ENCODE assay signal across 9 mouse cellular contexts in genomic region chr15:83375136-83375535, GRCm38 (mm10). TPM values are rescaled to one million over a fixed set of nuclear protein-coding genes. Genes with fewer than 3 reads are reported as not detected.
DNase-seq lines count a peak whose midpoint lies in the region; ATAC-seq and TF ChIP-seq lines count a peak whose summit lies in the region.
"Had no signal": no experiment of that assay in that cellular context is flagged by ENCODE, and none has a peak within 500 bp of the region (broad histone marks: within the 10 kb centered on the region; RNA-seq: fewer than 3 reads in every experiment).

No protein-coding gene starts in this region.

- no peaks in the 10 kb centered on the region for H3K27me3 ChIP-seq in neural tube, embryonic 15.5 days (replicated peaks)
- H3K27me3 ChIP-seq in hindbrain, postnatal 0 days (ENCODE audit: insufficient read depth, low read length), result no peaks in the 10 kb centered on the region
- no peaks in the 10 kb centered on the region for H3K27me3 ChIP-seq in splenic B cell, adult 2 months (ENCODE audit: control insufficient read depth, insufficient read depth, low read length, poor library complexity, severe bottlenecking)
- H3K27me3 ChIP-seq: embryonic facial prominence, embryonic 13.5 days had no signal

- H3K9me3 ChIP-seq in neural tube, embryonic 15.5 days (replicated peaks), result no peaks in the 10 kb centered on the region
- no peaks in the 10 kb centered on the region for H3K9me3 ChIP-seq in hindbrain, postnatal 0 days (ENCODE audit: low read length)
- H3K9me3 ChIP-seq: embryonic facial prominence, embryonic 13.5 days had no signal

- H3K36me3 ChIP-seq in neural tube, embryonic 15.5 days, result no peaks in the 10 kb centered on the region
- H3K36me3 ChIP-seq in hindbrain, postnatal 0 days (ENCODE audit: insufficient read depth, low read length), result no peaks in the 10 kb centered on the region
- no peaks in the 10 kb centered on the region; the same call in 1 of the 2 replicates for H3K36me3 ChIP-seq in splenic B cell, adult 2 months (ENCODE audit: control insufficient read depth, insufficient read depth, low read length, poor library complexity, severe bottlenecking)

- H3K27ac ChIP-seq in neural tube, embryonic 15.5 days (replicated peaks), result no peak overlapping the region
- no peak overlapping the region for H3K27ac ChIP-seq in hindbrain, postnatal 0 days
- H3K27ac ChIP-seq: embryonic facial prominence, embryonic 13.5 days had no signal

- no peaks in the 10 kb centered on the region for H3K4me1 ChIP-seq in neural tube, embryonic 15.5 days
- no peaks in the 10 kb centered on the region for H3K4me1 ChIP-seq in hindbrain, postnatal 0 days (ENCODE audit: insufficient read depth, low read length)
- H3K4me1 ChIP-seq: embryonic facial prominence, embryonic 13.5 days had no signal

- DNase-seq in neural tube, embryonic 10.5 days (ENCODE audit: extremely low spot score, low spot score), result peak; percentile 31
- peak; percentile 87 for DNase-seq in c-Kit-positive CD71-positive TER-119-negative erythroid progenitor cells, embryonic 14.5 days (ENCODE audit: low read depth)
- DNase-seq in forelimb bud, embryonic 11.5 days (ENCODE audit: low read depth, low spot score), result peak; percentile 48
- DNase-seq in hindbrain, postnatal 0 days (ENCODE audit: low spot score), result peak; percentile 57
- peak; percentile 66 to 70 for DNase-seq in left cerebral cortex, adult 18-20 months (ENCODE audit: low spot score in 2 of 2)
- peak; percentile 75 to 84 for DNase-seq in lung, postnatal 4 days
- DNase-seq in splenic B cell, adult 2 months (ENCODE audit: low read depth, low spot score), result peak; percentile 45

- TF ChIP-seq CTCF in hindbrain, postnatal 0 days (IDR thresholded peaks at IDR 0.05; ENCODE audit: low read depth), result peak; percentile 71

- no peak overlapping the region for H3K4me2 ChIP-seq in neural tube, embryonic 15.5 days
- no peak overlapping the region for H3K4me2 ChIP-seq in hindbrain, postnatal 0 days (ENCODE audit: low read depth, low read length)
- H3K4me2 ChIP-seq: embryonic facial prominence, embryonic 13.5 days had no signal

- H3K4me3 ChIP-seq in neural tube, embryonic 15.5 days (replicated peaks), result no peak overlapping the region
- H3K4me3 ChIP-seq in hindbrain, postnatal 0 days (ENCODE audit: low read length), result no peak overlapping the region
- H3K4me3 ChIP-seq: embryonic facial prominence, embryonic 13.5 days had no signal

- ATAC-seq in neural tube, embryonic 15.5 days (ENCODE audit: low FRiP score), result no peak
- ATAC-seq in hindbrain, postnatal 0 days, result no peak

- H3K9ac ChIP-seq in neural tube, embryonic 15.5 days (replicated peaks), result no peak overlapping the region
- no peak overlapping the region for H3K9ac ChIP-seq in hindbrain, postnatal 0 days (replicated peaks; ENCODE audit: low read length)
- H3K9ac ChIP-seq: embryonic facial prominence, embryonic 13.5 days had no signal

- WGBS in neural tube, embryonic 15.5 days, result 68% methylated on average over 4 of the region's 4 CpGs
- 70% methylated on average over 4 of the region's 4 CpGs for WGBS in hindbrain, postnatal 0 days

RNA-seq across cellular contexts. Expression of gene Arfgap3, which starts 25.1 kb away (rescaled TPM):
- 37.0 and 39.6 TPM in 2 replicates for polyA plus RNA-seq in neural tube, embryonic 15.5 days (2015; fragmentation: Nextera tagmentation; extraction: Ambion mirVana)
- total RNA-seq in hindbrain, postnatal 0 days (2014; rRNA removed), result 49.6 and 59.3 TPM in 2 replicates
- polyA plus RNA-seq in hindbrain, postnatal 0 days (2015; fragmentation: Nextera tagmentation; extraction: Ambion mirVana), result 31.0 and 33.4 TPM in 2 replicates
- total RNA-seq in left cerebral cortex, adult 18-20 months (2021), result 10 to 100 TPM; 21.6 to 23.0 TPM

Comparison
In these comparisons a context has a peak if more than half of its experiments do, and no peak if none do; other contexts are left out.
1. DNase-seq: peak in every context shown above with its lines; median percentile 87 in c-Kit-positive CD71-positive TER-119-negative erythroid progenitor cells, embryonic 14.5 days; 80 in lung, postnatal 4 days; 68 in left cerebral cortex, adult 18-20 months; 57 in hindbrain, postnatal 0 days; 48 in forelimb bud, embryonic 11.5 days; 45 in splenic B cell, adult 2 months; 31 in neural tube, embryonic 10.5 days.